Mouse (Mus musculus) spleen, adult 2 months (tissue): ENCODE results near the gene Defa31. TPM values are rescaled to one million over a fixed set of nuclear protein-coding genes. Genes with fewer than 3 reads are reported as not detected.
"Not testable (repeated sequence)": the region's sequence is repeated elsewhere in the genome, so short reads cannot be mapped to it uniquely, and the experiment has no call there.

Experiments
- DNase-seq, 2 experiments: peaks; one replicate each; pipeline versions ENCODE4 v3.0.0 to v3.0.0-alpha.2; 2012 to 2021; ENCODE audit warnings: low spot score in 2 of 2, low read depth in 1 of 2
- H3K27ac ChIP-seq: fragments of 200-500 bp; 2 replicates; pipeline ENCODE4 v1.5.1; 2012; ENCODE audit warnings: low read length, inconsistent platforms; ENCODE audit not compliant: insufficient read depth
- H3K27me3 ChIP-seq: fragments of 200-500 bp; 2 replicates; pipeline ENCODE4 v1.6.1; 2012; ENCODE audit warnings: mild to moderate bottlenecking, moderate library complexity, low read length, inconsistent platforms; ENCODE audit not compliant: control insufficient read depth, insufficient read depth
- H3K36me3 ChIP-seq: fragments of 200-500 bp; 2 replicates; pipeline ENCODE4 v1.6.1; 2012; ENCODE audit warnings: mild to moderate bottlenecking, low read length, inconsistent platforms; ENCODE audit not compliant: control insufficient read depth, insufficient read depth
- H3K4me1 ChIP-seq: fragments of 200-500 bp; 2 replicates; pipeline ENCODE4 v1.6.1; 2011; ENCODE audit warnings: inconsistent platforms; ENCODE audit not compliant: control insufficient read depth, insufficient read depth, insufficient read length
- H3K4me3 ChIP-seq: fragments of 200-500 bp; 2 replicates; pipeline ENCODE4 v1.5.1; 2011; ENCODE audit warnings: mild to moderate bottlenecking, inconsistent platforms; ENCODE audit not compliant: insufficient read depth, insufficient read length; ENCODE audit errors: extremely low read depth
- WGBS: fragments of 180-500 bp; shearing (Covaris S2); methylation state at CpG from one replicate; pipeline ENCODE4 v1.1.7; 2018; 5-methylcytosine and 5-hydroxymethylcytosine counted together
- polyA plus RNA-seq: library from polyadenylated mRNA; depleted of rRNA; stranded (reverse); fragments of >200 nt; gene quantifications from 2 replicates; pipeline ENCODE4 v1.2.3, GENCODE M21; 2012; rRNA removed

The Defa31 gene
- polyA plus RNA-seq, result not detected in 2 replicates

DNA sequence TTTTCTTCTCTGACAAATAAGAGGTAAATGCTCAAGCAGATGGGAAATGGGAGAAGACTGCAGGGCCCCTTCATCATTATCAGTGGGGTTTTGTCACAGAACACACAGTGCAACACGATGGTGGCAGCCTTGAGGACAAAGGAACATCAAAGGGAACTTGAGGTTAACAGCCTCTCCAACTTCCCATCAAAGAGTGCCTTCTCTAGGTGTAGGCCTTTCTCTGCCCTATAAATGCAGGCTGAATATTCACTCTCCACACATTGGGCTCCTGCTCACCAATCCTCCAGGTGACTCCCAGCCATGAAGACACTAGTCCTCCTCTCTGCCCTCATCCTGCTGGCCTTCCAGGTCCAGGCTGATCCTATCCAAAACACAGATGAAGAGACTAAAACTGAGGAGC lies at the start of gene Defa31:
Defa31 (plus strand) TSS at position 301 of the 400 bp plus-strand sequence.
- WGBS, result no CpG with 5 or more reads among the region's 1 CpGs
- not testable (repeated sequence) for H3K27ac ChIP-seq, DNase-seq, H3K27me3 ChIP-seq, H3K4me3 ChIP-seq, H3K36me3 ChIP-seq, H3K4me1 ChIP-seq

DNA sequence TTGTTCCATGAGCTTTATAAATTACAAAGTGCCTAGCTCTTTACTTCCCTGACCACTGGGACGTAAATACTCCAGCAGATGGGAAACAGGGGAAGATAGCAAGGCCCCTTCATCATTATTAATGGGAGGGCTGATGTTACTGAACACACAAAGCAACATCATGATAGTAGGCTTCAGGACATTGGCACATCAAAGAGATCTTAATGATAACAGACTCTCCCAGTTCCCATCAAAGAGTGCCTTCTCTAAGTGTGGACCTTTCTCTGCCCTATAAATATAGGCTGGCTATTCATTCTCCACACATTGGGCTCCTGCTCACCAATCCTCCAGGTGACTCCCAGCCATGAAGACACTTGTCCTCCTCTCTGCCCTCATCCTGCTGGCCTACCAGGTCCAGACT lies 29.4 kb upstream of the Defa31 start, which contains the start of gene Defa22:
Defa22 (plus strand) TSS at position 301 of the 400 bp plus-strand sequence.
- WGBS, result no CpG with 5 or more reads among the region's 1 CpGs
- not testable (repeated sequence) for H3K4me3 ChIP-seq, DNase-seq, H3K27me3 ChIP-seq, H3K27ac ChIP-seq, H3K4me1 ChIP-seq, H3K36me3 ChIP-seq

DNA sequence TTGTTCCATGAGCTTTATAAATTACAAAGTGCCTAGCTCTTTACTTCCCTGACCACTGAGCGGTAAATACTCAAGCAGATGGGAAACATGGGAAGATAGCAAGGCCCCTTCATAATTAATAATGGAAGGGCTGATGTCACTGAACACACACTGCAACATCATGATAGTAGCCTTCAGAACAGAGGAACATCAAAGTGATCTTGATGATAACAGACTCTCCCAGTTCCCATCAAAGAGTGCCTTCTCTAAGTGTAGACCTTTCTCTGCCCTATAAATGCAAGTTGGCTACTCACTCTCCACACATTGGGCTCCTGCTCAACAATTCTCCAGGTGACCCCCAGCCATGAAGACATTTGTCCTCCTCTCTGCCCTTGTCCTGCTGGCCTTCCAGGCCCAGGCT lies 9.8 kb downstream of the Defa31 start, which contains the start of gene Gm15293:
Gm15293 (plus strand) TSS at position 301 of the 400 bp plus-strand sequence.
- not testable (repeated sequence) for H3K36me3 ChIP-seq, H3K4me3 ChIP-seq, H3K27ac ChIP-seq, H3K27me3 ChIP-seq, DNase-seq, H3K4me1 ChIP-seq
- WGBS, result no CpG with 5 or more reads among the region's 1 CpGs

Other genes starting within 250 kb of the Defa31 start
- not detected in 2 replicates for gene AY761185, start 246.9 kb upstream of the Defa31 start, polyA plus RNA-seq
- gene Defa21, start 166.1 kb upstream of the Defa31 start, polyA plus RNA-seq, result not detected in 2 replicates
- not detected in 2 replicates for gene Defa23, start 136.6 kb upstream of the Defa31 start, polyA plus RNA-seq
- not detected in 2 replicates for gene Defa35, start 126.6 kb upstream of the Defa31 start, polyA plus RNA-seq
- not detected in 2 replicates for gene Defa25, start 107.2 kb upstream of the Defa31 start, polyA plus RNA-seq
- gene Gm14851, start 95.6 kb upstream of the Defa31 start, polyA plus RNA-seq, result not detected in 2 replicates
- gene Defa30, start 57.0 kb upstream of the Defa31 start, polyA plus RNA-seq, result not detected in 2 replicates
- gene Defa22, start 29.3 kb upstream of the Defa31 start, polyA plus RNA-seq, result not detected in 2 replicates
- gene Gm15293, start 9.9 kb downstream of the Defa31 start, polyA plus RNA-seq, result not detected in 2 replicates
- gene Gm15292, start 58.1 kb downstream of the Defa31 start, polyA plus RNA-seq, result not detected in 2 replicates
- not detected in 2 replicates for gene Defa27, start 123.9 kb downstream of the Defa31 start, polyA plus RNA-seq
- not detected in 2 replicates for gene Defa29, start 135.4 kb downstream of the Defa31 start, polyA plus RNA-seq
- gene Defa2, start 186.9 kb downstream of the Defa31 start, polyA plus RNA-seq, result not detected in 2 replicates
- gene Defa33, start 200.2 kb downstream of the Defa31 start, polyA plus RNA-seq, result not detected in 2 replicates
- not detected in 2 replicates for gene Defa36, start 235.8 kb downstream of the Defa31 start, polyA plus RNA-seq